Mouse (Mus musculus): ENCODE data around the gene Krcc1. TPM values are rescaled to one million over a fixed set of nuclear protein-coding genes. Genes with fewer than 3 reads are reported as not detected.

Gene Krcc1
- 22.9 and 23.4 TPM in 2 replicates for polyA plus RNA-seq (2016; fragmentation: Nextera tagmentation; extraction: Ambion mirVana)

DNA sequence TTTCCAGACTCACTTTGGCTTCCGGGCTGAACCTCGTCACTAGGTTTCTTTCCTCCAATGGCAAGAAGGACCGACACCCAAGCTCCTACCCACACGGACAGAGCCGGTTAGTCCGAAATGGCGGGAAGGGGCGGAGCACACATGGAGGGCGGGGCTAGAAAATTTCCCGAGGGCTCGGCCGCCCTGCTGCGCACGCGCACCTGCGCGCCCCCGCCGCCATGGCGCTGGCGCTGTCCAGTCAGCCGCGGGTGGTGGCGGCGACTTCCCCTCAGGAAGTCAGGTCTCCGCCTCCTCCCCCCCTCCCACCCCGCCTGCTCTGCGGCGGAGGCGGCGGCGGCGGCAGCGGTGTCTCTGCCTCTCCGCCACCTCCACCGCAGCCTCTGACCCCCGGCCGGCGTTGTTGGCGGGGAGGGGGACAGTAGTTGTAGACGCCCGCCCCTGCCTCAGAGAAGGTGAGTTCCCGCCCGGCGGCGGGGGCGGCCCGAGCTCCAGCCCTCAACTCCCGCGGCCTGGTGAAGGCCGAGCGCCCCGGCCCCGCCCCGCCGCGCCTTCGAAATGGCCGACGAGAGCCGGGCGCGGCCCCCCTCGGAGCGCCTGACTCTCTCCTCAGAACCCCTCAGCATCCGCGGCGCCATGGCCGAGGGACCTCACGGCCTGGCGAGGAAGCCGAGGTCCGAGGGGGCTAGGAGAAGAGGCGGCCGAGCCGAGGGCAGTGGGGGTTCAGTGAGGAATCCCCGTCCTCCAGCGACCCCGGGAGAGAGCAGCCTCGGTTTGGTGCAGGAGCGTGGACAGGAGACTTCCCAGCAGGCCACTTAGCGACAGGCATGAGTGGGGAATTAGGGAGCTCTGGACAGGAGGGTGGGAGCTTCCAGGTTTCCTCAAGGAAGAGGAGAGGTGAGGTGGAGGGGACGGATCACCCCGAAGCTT lies at the start of gene Krcc1:
TSS of gene Krcc1 (plus strand) at position 289 of the 927 bp plus-strand sequence.
- peak; percentile 91 for ATAC-seq
- H3K27ac ChIP-seq: peak within 1 kb of the TSS; percentile 94
- 1% methylated on average over 67 of the region's 84 CpGs for WGBS (ENCODE audit: insufficient replicate concordance)
- no peaks in the 10 kb centered on the region for H3K27me3 ChIP-seq (replicated peaks)
- no peaks in the 10 kb centered on the region for H3K9me3 ChIP-seq (replicated peaks)
- H3K4me3 ChIP-seq: peak within 1 kb of the TSS; percentile 97
- H3K4me2 ChIP-seq: peak within 1 kb of the TSS; percentile 87
- H3K9ac ChIP-seq: peak within 1 kb of the TSS; percentile 98
- H3K36me3 ChIP-seq: no peaks in the 10 kb centered on the region
- peaks cover 24% of the 10 kb centered on the region for H3K4me1 ChIP-seq

DNA sequence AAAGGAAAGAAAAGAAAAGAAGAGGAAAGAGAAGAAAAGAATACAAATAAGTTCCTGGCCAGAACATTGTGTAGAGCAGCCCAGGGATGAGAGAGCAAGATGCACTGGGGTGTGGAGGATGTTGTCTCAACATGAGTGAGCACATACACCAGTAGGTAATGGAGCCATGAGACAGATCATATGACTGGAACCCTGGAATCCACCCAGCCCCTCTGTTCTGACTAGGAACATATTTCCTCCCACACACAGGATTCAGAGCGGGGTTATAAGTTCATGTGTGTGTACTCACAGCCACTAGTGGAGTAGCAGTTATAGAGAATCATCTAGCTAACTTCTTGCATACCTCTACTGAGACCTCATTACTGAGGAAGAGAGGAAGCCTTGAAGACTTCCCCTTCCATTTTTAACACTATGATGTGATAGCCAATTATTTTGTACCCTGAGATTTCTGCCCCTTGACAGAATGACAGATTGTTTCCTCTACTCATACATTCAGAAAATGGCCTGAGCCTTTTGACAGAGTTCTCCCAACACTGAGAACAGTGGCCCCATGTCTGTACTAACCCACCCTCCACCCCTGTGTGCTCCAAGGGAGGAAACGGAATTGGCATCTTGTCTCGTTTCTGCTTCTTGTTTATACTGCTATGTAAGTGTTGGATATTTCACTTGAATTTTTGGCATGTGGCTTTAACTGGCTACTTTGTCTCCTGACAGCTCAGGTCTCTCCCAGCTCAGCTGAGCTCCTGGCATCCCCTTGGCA lies 47.1 kb upstream of the Krcc1 start:
- H3K4me3 ChIP-seq: no peak overlapping the region
- no peak overlapping the region for H3K27ac ChIP-seq
- H3K27me3 ChIP-seq (replicated peaks): no peaks in the 10 kb centered on the region
- ATAC-seq: no peak
- H3K36me3 ChIP-seq: no peaks in the 10 kb centered on the region
- H3K4me2 ChIP-seq: no peak overlapping the region
- 49% methylated on average over 3 of the region's 3 CpGs for WGBS (ENCODE audit: insufficient replicate concordance)
- H3K9me3 ChIP-seq (replicated peaks): no peaks in the 10 kb centered on the region
- H3K9ac ChIP-seq: no peak overlapping the region
- H3K4me1 ChIP-seq: no peaks in the 10 kb centered on the region

DNA sequence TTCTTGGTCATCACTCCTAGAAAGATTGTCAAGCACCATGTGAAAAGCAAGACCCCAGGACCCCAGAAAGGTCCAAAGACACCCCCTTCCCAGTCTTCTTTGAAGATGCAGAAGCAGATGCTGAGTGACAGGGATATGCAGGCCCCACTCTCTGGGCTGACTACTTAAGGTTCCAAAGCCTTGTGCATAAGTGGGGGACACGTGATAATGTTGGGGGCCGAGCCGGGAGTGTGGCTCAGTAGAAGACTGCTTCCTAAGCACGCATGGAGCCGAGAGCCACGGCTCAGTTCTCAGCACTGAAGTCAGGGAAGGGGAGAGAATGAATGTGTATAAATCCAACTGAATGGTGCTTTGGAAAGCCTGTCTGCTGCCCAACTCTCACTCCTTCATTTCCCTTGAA lies 44.9 kb upstream of the Krcc1 start:
- no peak overlapping the region for H3K4me3 ChIP-seq
- no peak overlapping the region for H3K9ac ChIP-seq
- no peak for ATAC-seq
- no peaks in the 10 kb centered on the region for H3K9me3 ChIP-seq (replicated peaks)
- 46% methylated on average over 6 of the region's 6 CpGs for WGBS (ENCODE audit: insufficient replicate concordance)
- no peak overlapping the region for H3K27ac ChIP-seq
- H3K4me2 ChIP-seq: no peak overlapping the region
- no peaks in the 10 kb centered on the region for H3K36me3 ChIP-seq
- H3K27me3 ChIP-seq (replicated peaks): no peaks in the 10 kb centered on the region
- no peaks in the 10 kb centered on the region for H3K4me1 ChIP-seq

DNA sequence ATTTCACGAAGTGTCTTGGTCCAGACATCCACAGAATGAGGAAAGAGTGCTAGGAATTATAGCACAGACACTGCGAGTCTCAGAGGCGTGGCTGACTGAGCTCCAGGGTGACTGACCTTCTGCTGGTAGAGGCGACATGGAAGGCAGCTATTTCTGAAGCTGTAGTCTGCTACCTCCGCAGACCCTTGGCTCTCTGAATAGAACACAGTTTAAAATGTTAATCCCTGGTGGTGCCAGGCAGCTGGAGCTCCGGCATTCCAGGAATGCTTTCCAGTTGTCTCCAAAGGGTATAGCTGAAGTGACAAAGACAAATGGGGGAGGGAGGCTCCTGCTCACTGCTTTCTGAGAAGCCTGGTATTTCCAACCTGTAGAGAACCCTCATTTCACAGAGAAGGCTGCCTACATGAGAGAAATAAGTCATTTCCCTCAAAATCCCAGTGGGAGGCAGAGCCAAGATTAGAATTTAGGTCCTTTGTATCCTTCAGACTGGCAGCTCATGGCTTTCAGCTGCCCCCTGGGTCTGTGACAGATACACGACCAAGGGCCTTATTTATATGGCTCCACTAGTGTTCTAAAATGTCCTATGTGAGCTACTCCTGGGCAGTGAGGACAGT lies 44.2 kb upstream of the Krcc1 start:
- H3K4me2 ChIP-seq: no peak overlapping the region
- H3K27ac ChIP-seq: no peak overlapping the region
- H3K9me3 ChIP-seq (replicated peaks): no peaks in the 10 kb centered on the region
- no peak for ATAC-seq
- H3K36me3 ChIP-seq: no peaks in the 10 kb centered on the region
- H3K4me3 ChIP-seq: no peak overlapping the region
- H3K9ac ChIP-seq: no peak overlapping the region
- H3K27me3 ChIP-seq (replicated peaks): no peaks in the 10 kb centered on the region
- 27% methylated on average over 7 of the region's 7 CpGs for WGBS (ENCODE audit: insufficient replicate concordance)
- no peaks in the 10 kb centered on the region for H3K4me1 ChIP-seq

DNA sequence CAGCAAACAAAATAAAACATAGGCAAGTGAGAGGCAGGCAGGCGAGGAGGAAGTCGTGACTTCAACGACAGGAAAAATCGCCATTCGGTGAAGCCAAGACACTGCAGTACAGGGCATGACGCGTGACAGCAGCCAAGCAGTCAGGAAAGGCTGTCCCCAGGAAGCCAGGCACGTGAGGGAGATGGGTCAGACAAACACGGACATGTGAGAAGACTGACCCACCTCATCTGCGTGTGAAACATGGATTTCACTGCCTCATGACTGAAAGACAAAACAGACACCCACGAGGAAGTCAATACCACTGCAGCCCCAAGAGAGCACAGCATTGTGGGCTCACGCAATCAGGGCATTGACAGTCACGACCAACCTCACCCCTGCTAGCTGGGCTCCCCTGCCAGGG lies 36.4 kb upstream of the Krcc1 start:
- Histone ChIP-seq H3K4me3 (no peak overlapping the region), H3K9ac (no peak overlapping the region), H3K9me3 (replicated peaks) (no peaks in the 10 kb centered on the region), H3K4me2 (no peak overlapping the region), H3K27ac (peak overlapping the region; percentile 24; the same call in 1 of the 2 replicates), H3K27me3 (replicated peaks) (no peaks in the 10 kb centered on the region), H3K4me1 (no peaks in the 10 kb centered on the region), H3K36me3 (no peaks in the 10 kb centered on the region)
- WGBS (ENCODE audit: insufficient replicate concordance): 48% methylated on average over 13 of the region's 13 CpGs
- no peak; the same call in 1 of the 2 replicates for ATAC-seq

DNA sequence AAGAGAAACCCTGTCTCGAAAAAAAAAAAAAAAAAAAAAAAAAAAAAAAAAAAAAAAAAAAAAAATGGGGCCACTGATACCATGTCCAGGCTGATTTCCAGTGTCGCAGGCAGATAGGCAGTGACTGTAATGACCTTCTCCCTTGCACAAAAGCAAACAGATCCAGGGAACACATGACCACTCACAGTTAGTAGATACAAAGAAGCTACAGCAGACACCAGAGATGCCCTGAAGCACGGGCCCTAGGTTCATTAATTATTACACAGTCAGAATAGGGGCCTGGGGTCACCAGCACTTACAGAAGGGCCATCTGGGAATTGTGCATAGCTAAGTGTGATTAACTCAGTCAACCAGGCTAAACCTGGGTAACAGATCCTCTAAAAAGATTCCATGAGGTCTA lies 35.5 kb upstream of the Krcc1 start:
- no peak overlapping the region for H3K4me3 ChIP-seq
- H3K27me3 ChIP-seq (replicated peaks): no peaks in the 10 kb centered on the region
- no peak overlapping the region for H3K9ac ChIP-seq
- peak; percentile 54; the same call in 1 of the 2 replicates for ATAC-seq
- H3K9me3 ChIP-seq (replicated peaks): no peaks in the 10 kb centered on the region
- H3K27ac ChIP-seq: peak overlapping the region; percentile 67
- no peaks in the 10 kb centered on the region for H3K4me1 ChIP-seq
- H3K4me2 ChIP-seq: no peak overlapping the region
- no peaks in the 10 kb centered on the region for H3K36me3 ChIP-seq
- WGBS (ENCODE audit: insufficient replicate concordance): 47% methylated on average over 3 of the region's 3 CpGs

DNA sequence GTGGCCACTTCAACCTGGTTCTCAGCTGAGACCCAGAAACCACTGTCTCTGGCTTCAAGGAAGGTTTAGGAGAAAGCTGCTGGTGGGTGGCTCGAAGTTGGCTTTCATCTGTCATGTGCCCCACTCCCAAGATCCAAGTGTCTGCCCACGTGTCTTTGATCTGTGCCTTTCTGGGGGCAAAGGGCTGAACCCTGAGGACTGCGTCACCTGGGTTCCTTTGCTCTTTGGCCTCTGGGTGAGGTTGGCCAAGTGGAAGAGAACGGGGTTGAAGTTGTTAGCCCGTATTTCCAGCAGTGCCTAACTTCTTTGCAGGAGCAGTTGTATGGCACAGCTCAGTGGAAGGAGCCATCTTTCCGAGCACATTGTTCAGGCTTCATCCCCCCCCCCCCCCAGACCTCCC lies 35.0 kb upstream of the Krcc1 start:
- no peaks in the 10 kb centered on the region for H3K4me1 ChIP-seq
- H3K27me3 ChIP-seq (replicated peaks): no peaks in the 10 kb centered on the region
- no peak overlapping the region for H3K4me3 ChIP-seq
- 52% methylated on average over 6 of the region's 6 CpGs for WGBS (ENCODE audit: insufficient replicate concordance)
- H3K27ac ChIP-seq: peak overlapping the region; percentile 67
- H3K9ac ChIP-seq: no peak overlapping the region
- peak; percentile 40 for ATAC-seq
- H3K4me2 ChIP-seq: no peak overlapping the region
- no peaks in the 10 kb centered on the region for H3K36me3 ChIP-seq
- H3K9me3 ChIP-seq (replicated peaks): no peaks in the 10 kb centered on the region

DNA sequence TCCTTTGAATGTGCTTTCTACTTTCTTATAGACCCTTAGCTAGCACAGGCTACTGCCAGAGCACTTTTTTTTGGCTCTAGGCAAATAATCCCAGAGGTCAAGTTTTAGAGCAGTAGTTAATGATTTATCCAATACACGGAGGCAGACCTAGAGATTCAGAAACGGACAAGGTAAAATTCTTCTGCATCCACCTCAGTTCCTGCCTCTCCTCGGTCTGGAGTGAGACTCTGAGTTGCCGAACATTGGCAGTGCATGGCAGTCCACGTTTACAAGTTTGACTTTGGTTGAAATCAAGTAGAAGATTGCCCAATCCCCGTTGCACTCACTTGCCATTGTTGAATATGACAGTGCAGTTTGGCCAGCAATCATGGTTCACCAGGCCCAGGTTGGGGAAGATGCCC lies 34.4 kb upstream of the Krcc1 start:
- no peak overlapping the region for H3K9ac ChIP-seq
- no peaks in the 10 kb centered on the region for H3K36me3 ChIP-seq
- ATAC-seq: no peak
- H3K9me3 ChIP-seq (replicated peaks): no peaks in the 10 kb centered on the region
- H3K27me3 ChIP-seq (replicated peaks): no peaks in the 10 kb centered on the region
- 62% methylated on average over 6 of the region's 6 CpGs for WGBS (ENCODE audit: insufficient replicate concordance)
- H3K4me1 ChIP-seq: no peaks in the 10 kb centered on the region
- H3K27ac ChIP-seq: peak overlapping the region; percentile 67; the same call in 1 of the 2 replicates
- H3K4me3 ChIP-seq: no peak overlapping the region
- H3K4me2 ChIP-seq: no peak overlapping the region

DNA sequence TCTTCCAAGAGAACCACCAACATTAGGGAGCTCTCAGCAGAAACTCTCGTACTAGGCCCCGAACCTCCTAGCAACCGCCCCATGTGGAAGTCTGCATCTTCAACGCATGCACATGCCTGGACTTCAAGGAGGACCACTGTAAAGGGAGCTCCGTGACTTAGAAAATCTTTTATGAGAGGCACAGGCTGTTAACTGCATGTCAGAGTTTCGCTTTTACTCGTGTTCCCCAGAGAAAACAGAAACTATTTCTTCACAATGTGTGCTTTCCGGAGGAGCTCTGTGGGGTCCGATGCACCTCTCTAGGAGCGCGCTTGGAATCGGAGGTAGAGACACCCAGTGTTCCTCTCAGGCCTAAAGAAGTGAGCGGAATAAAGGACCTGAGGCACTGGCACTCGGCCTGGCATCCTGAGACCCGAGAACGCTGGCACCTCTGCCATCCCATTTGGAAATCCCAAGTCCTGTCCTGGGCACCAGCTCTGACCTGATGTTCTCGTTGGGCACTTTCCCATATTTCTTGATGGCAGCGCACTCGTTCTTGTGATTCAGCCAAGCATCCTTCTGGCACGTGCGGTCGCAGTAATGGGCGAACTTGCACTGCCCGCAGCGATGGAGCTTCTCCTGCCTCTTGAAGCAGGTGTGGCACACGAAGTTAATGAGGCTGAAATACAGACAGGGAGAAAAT lies 32.3 kb upstream of the Krcc1 start:
- Histone ChIP-seq H3K9ac (no peak overlapping the region), H3K9me3 (replicated peaks) (no peaks in the 10 kb centered on the region), H3K27ac (no peak overlapping the region), H3K36me3 (no peaks in the 10 kb centered on the region), H3K4me1 (no peaks in the 10 kb centered on the region), H3K4me3 (no peak overlapping the region), H3K4me2 (no peak overlapping the region), H3K27me3 (replicated peaks) (no peaks in the 10 kb centered on the region)
- 82% methylated on average over 26 of the region's 26 CpGs for WGBS (ENCODE audit: insufficient replicate concordance)
- ATAC-seq: no peak

DNA sequence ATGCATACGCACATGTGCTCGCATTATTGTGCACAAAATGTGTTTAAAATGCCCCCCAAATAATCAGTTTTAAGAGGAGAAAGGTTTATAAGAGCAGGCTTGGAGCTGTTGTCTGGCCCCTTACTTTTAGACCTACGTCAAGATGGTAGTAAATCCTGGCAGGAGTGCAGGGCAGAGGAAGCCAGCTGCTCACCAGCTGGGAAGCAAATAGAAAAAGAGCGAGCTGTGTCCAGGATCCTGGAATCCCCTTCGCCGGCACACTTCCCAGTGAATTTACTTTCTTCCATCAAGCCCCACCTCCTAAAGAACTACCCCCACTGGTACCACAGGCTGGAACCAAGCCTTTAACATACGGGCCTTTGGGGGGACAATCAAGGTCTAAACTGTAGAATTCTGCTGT lies 30.6 kb upstream of the Krcc1 start:
- no peak for ATAC-seq
- WGBS (ENCODE audit: insufficient replicate concordance): 80% methylated on average over 7 of the region's 7 CpGs
- no peak overlapping the region for H3K4me2 ChIP-seq
- H3K27ac ChIP-seq: no peak overlapping the region
- no peaks in the 10 kb centered on the region for H3K4me1 ChIP-seq
- H3K9ac ChIP-seq: no peak overlapping the region
- H3K36me3 ChIP-seq: no peaks in the 10 kb centered on the region
- no peaks in the 10 kb centered on the region for H3K27me3 ChIP-seq (replicated peaks)
- no peak overlapping the region for H3K4me3 ChIP-seq
- no peaks in the 10 kb centered on the region for H3K9me3 ChIP-seq (replicated peaks)

DNA sequence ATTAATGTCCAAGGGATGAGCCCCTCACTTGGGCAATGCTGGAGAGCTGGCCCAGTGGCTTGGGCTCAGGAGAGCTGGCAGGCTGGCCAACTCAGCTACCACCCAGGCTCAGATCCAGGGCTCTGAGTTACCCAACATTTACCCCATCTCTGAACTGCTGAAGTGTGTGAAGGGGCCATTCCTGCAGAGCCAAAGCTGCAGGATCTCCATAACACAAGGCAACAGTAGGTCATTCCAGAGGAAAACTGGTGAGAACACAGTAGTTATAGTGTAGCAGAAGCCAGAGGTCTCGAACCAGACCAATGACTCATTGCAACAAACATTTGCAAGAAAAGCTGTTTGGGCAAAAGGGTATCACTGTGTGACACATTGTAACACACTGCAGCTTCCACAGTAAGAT lies 28.7 kb upstream of the Krcc1 start:
- Histone ChIP-seq H3K4me3 (no peak overlapping the region), H3K4me2 (no peak overlapping the region), H3K36me3 (no peaks in the 10 kb centered on the region), H3K4me1 (no peaks in the 10 kb centered on the region), H3K9ac (no peak overlapping the region), H3K27me3 (replicated peaks) (no peaks in the 10 kb centered on the region), H3K9me3 (replicated peaks) (no peaks in the 10 kb centered on the region), H3K27ac (no peak overlapping the region)
- WGBS (ENCODE audit: insufficient replicate concordance): 64% methylated on average over 1 of the region's 1 CpGs
- no peak for ATAC-seq

Data from liver, embryonic 12.5 days (tissue).